Mouse (Mus musculus) heart, postnatal 36 days (tissue): ENCODE measurements around the gene Mgat4b. TPM values are rescaled to one million over a fixed set of nuclear protein-coding genes. Genes with fewer than 3 reads are reported as not detected.

ENCODE experiments used
- DNase-seq, 2 experiments: peaks; one replicate each; pipeline ENCODE4 v3.0.0; 2021 to 2022
- intact Hi-C: fragments of 180-260 bp; cut with DNase I; formaldehyde crosslinking; loops from one replicate; pipeline ENCODE4 v1.15.1; 2025
- microRNA-seq, 2 experiments: library from miRNA; unstranded; fragments of <30 nt; microRNA quantifications; one replicate each; pipeline ENCODE4 v1.2.0; 2021; ENCODE audit warnings: borderline number of aligned reads in 2 of 2
- total RNA-seq, 2 experiments: library from RNA; stranded (reverse); gene quantifications; 2 replicates each; pipeline ENCODE4 v1.2.3; 2021

Mgat4b gene
- total RNA-seq, 2 experiments from 2014 or later = 84.5 to 87.8 TPM

GRCm38 (mm10) chr11:50277025-50277424 is 66.3 kb downstream of the Mgat4b start:
- no peak for DNase-seq
- intact Hi-C loops = no loop called here

GRCm38 (mm10) chr11:50277706-50278105 is 67.0 kb downstream of the Mgat4b start:
- no peak for DNase-seq
- intact Hi-C loops = no loop called here

GRCm38 (mm10) chr11:50279005-50279404 is 68.3 kb downstream of the Mgat4b start:
- DNase-seq = no peak
- intact Hi-C loops = no loop called here

- DNase-seq = no peak
- intact Hi-C loops = no loop called here
These were observed 69.4 kb downstream of the Mgat4b start for GRCm38 (mm10) chr11:50280053-50280452.

Small RNA genes within 50 kb of the gene (microRNA-seq; reads per million reads assigned to microRNA genes)
- gene Mir6919 = 0 to 1.3 reads per million in 2 experiments

Other genes with a start within 250 kb of the Mgat4b start
- 10 to 100 TPM; 50.2 to 51.7 TPM for gene Rnf130, start 185.5 kb upstream of the Mgat4b start, total RNA-seq
- 10 to 100 TPM; 43.8 to 49.7 TPM for gene Tbc1d9b, start 79.5 kb upstream of the Mgat4b start, total RNA-seq
- gene Mrnip, start 36.4 kb upstream of the Mgat4b start, total RNA-seq = 1 to 10 TPM; 1.8 to 2.4 TPM
- 100 to 1,000 TPM; 379 to 464 TPM for gene Sqstm1, start 63 bp upstream of the Mgat4b start, total RNA-seq
- 1 to 10 TPM; 5.5 to 8.6 TPM for gene Ltc4s, start 27.7 kb downstream of the Mgat4b start, total RNA-seq
- gene Maml1, start 81.4 kb downstream of the Mgat4b start, total RNA-seq = 10 to 100 TPM; 11.5 to 11.8 TPM
- gene Canx, start 114.8 kb downstream of the Mgat4b start, total RNA-seq = 100 to 1,000 TPM; 301 to 316 TPM
- gene Cby3, start 143.6 kb downstream of the Mgat4b start, total RNA-seq = not detected
- 100 to 1,000 TPM in 1 of 2 experiments, 10 to 100 TPM in 1; 97.8 to 106 TPM for gene Hnrnph1, start 166.1 kb downstream of the Mgat4b start, total RNA-seq
- gene Rufy1, start 220.2 kb downstream of the Mgat4b start, total RNA-seq = 10 to 100 TPM; 29.8 to 29.9 TPM